Mouse (Mus musculus): Measurements from ENCODE around the gene Alkbh3.

GRCm38 (mm10) chr2:94040391-94041125 is 30.0 kb upstream of the Alkbh3 start:
- no peak for TF ChIP-seq HCFC1 (IDR thresholded peaks at IDR 0.05; ENCODE audit: borderline replicate concordance, insufficient read depth, low read length)
- no peak for TF ChIP-seq MAFK (IDR thresholded peaks at IDR 0.05; ENCODE audit: insufficient read depth, low read depth, low read length)
- TF ChIP-seq ZC3H11A (IDR thresholded peaks at IDR 0.05; ENCODE audit: borderline replicate concordance, low read depth, low read length): no peak
- TF ChIP-seq ZNF384 (IDR thresholded peaks at IDR 0.05; ENCODE audit: low read depth, low read length): no peak
